Mouse (Mus musculus) intestine, postnatal 0 days (tissue): ENCODE measurements around the gene Vps37c. TPM values are rescaled to one million over a fixed set of nuclear protein-coding genes. Genes with fewer than 3 reads are reported as not detected.

Experiments used
- ATAC-seq: fragments of 200-750 bp; cut with Nextera tagmentation; 2 replicates; pipeline ENCODE4 v1.8.0; 2017; ENCODE audit warnings: mild to moderate bottlenecking, moderate TSS enrichment, moderate library complexity
- H3K27ac ChIP-seq: fragments of 300-500 bp; sonication (generic); 2 replicates; pipeline ENCODE4 v1.5.1; 2014; ENCODE audit warnings: mild to moderate bottlenecking, low read depth, low read length, moderate library complexity
- H3K27me3 ChIP-seq: fragments of 300-500 bp; sonication (generic); replicated peaks from 2 replicates; pipeline ENCODE4 v1.6.1; 2014; ENCODE audit warnings: low read length, mixed read lengths; ENCODE audit not compliant: control insufficient read depth, insufficient read depth
- H3K36me3 ChIP-seq: fragments of 300-500 bp; sonication (generic); 2 replicates; pipeline ENCODE4 v1.6.1; 2014; ENCODE audit warnings: mild to moderate bottlenecking, moderate library complexity; ENCODE audit not compliant: control insufficient read depth, insufficient read depth
- H3K4me1 ChIP-seq: fragments of 300-500 bp; sonication (generic); replicated peaks from 2 replicates; pipeline ENCODE4 v1.6.1; 2014; ENCODE audit warnings: antibody characterized with exemption, low read length, mixed read lengths; ENCODE audit not compliant: control insufficient read depth, insufficient read depth
- H3K4me2 ChIP-seq: fragments of 300-500 bp; sonication (generic); replicated peaks from 2 replicates; pipeline ENCODE4 v1.6.1; 2014; ENCODE audit warnings: low read depth, mild to moderate bottlenecking, moderate library complexity
- H3K4me3 ChIP-seq: fragments of 300-500 bp; sonication (generic); 2 replicates; pipeline ENCODE4 v1.5.1; 2014; ENCODE audit warnings: low read depth, low read length
- H3K9ac ChIP-seq: fragments of 300-500 bp; sonication (generic); 2 replicates; pipeline ENCODE4 v1.6.1; 2014; ENCODE audit warnings: mild to moderate bottlenecking, low read depth, low read length
- H3K9me3 ChIP-seq: fragments of 300-500 bp; sonication (generic); 2 replicates; pipeline ENCODE4 v1.6.1; 2016; ENCODE audit warnings: mixed run types; ENCODE audit not compliant: control insufficient read depth
- CTCF ChIP-seq: sonication (generic); IDR thresholded peaks from 2 replicates; pipeline ENCODE4 v1.5.1; 2016; ENCODE audit warnings: low read depth, mild to moderate bottlenecking, control low read depth, antibody characterized with exemption, moderate library complexity
- WGBS: fragments of 180-500 bp; shearing (Covaris S2); extraction: QIAGEN DNeasy Blood & Tissue Kit; methylation state at CpG from one replicate; pipeline ENCODE4 v1.1.7; 2014; 5-methylcytosine and 5-hydroxymethylcytosine counted together
- polyA plus RNA-seq: library from polyadenylated mRNA; unstranded; fragments of >200 nt; fragmentation: Nextera tagmentation; extraction: Ambion mirVana; gene quantifications from 2 replicates; pipeline ENCODE4 v1.2.1, GENCODE M21; 2015

Vps37c gene
- polyA plus RNA-seq, 1 experiment from 2014 or later = 32.2 TPM

- H3K27me3 ChIP-seq = no peaks in the 10 kb centered on the region
- no peak for TF ChIP-seq CTCF
- H3K36me3 ChIP-seq = no peaks in the 10 kb centered on the region
- H3K27ac ChIP-seq = no peak overlapping the region
- no peak overlapping the region for H3K4me2 ChIP-seq
- WGBS = 91% methylated on average over 7 of the region's 7 CpGs
- ATAC-seq = no peak
- H3K4me1 ChIP-seq = no peaks in the 10 kb centered on the region
- H3K4me3 ChIP-seq = no peak overlapping the region
- no peak overlapping the region for H3K9ac ChIP-seq
- H3K9me3 ChIP-seq = no peaks in the 10 kb centered on the region
These were observed 43.4 kb downstream of the Vps37c start for GRCm38 (mm10) chr19:10731975-10732374.

DNA sequence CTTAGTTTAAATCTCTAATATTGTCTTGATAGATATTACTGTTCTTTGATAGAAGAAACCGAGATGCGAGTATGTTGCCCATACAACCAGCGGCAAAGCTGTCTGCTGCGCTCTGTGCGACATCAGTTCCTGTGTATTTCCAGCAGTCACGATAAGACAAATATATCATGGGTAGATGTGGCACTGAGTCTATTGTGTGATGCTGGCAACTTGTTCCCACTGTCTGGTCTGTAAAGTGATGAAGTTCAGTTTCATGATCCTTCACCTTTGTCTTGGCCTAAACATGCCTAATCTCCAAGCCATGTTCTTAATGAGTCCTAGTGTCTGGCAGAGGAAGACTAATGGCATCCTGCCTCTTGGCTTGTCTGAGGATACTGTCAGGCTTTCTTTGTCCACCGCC is 44.2 kb downstream of the Vps37c start:
- no peak overlapping the region for H3K27ac ChIP-seq
- no peaks in the 10 kb centered on the region for H3K27me3 ChIP-seq
- H3K9ac ChIP-seq = no peak overlapping the region
- TF ChIP-seq CTCF = no peak
- H3K4me2 ChIP-seq = no peak overlapping the region
- no peaks in the 10 kb centered on the region for H3K36me3 ChIP-seq
- ATAC-seq = no peak
- no peaks in the 10 kb centered on the region for H3K9me3 ChIP-seq
- H3K4me3 ChIP-seq = no peak overlapping the region
- no peaks in the 10 kb centered on the region for H3K4me1 ChIP-seq
- 93% methylated on average over 7 of the region's 7 CpGs for WGBS

- 78% methylated on average over 10 of the region's 10 CpGs for whole genome bisulfite sequencing
- ATAC-seq = no peak
- Histone ChIP-seq H3K9me3 (no peaks in the 10 kb centered on the region), H3K27me3 (no peaks in the 10 kb centered on the region), H3K27ac (no peak overlapping the region), H3K4me1 (no peaks in the 10 kb centered on the region), H3K9ac (no peak overlapping the region), H3K4me2 (no peak overlapping the region), H3K4me3 (no peak overlapping the region), H3K36me3 (no peaks in the 10 kb centered on the region)
- TF ChIP-seq CTCF = no peak
These were observed 45.1 kb downstream of the Vps37c start for GRCm38 (mm10) chr19:10733501-10734127.

- Histone ChIP-seq H3K4me1 (no peaks in the 10 kb centered on the region), H3K4me3 (no peak overlapping the region), H3K9ac (no peak overlapping the region), H3K27me3 (no peaks in the 10 kb centered on the region), H3K36me3 (no peaks in the 10 kb centered on the region), H3K27ac (no peak overlapping the region), H3K4me2 (no peak overlapping the region), H3K9me3 (no peaks in the 10 kb centered on the region)
- 80% methylated on average over 7 of the region's 7 CpGs for WGBS
- TF ChIP-seq CTCF = no peak
- ATAC-seq = no peak
These were observed 46.0 kb downstream of the Vps37c start for GRCm38 (mm10) chr19:10734554-10734953.

DNA sequence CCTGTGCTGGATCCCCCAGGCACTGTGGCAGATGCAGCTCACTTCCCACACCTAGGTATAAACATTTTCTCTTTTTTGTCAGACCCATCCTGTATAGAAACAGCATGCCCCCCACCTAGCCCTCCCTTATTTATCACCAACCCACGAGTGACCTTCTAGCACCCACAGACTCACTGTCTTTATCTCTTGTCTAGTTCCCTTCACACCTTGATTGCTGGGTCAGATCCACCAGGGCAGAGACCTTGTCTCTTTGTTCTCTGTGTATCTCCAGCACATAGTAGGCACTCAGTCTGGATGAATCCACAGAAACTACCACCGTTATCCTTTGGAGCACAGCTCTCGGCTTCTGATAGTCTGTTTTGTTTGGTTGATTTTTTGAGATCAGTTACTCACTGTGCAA is 46.5 kb downstream of the Vps37c start:
- H3K9me3 ChIP-seq = no peaks in the 10 kb centered on the region
- no peak for TF ChIP-seq CTCF
- H3K27me3 ChIP-seq = no peaks in the 10 kb centered on the region
- H3K9ac ChIP-seq = no peak overlapping the region
- no peak overlapping the region for H3K27ac ChIP-seq
- H3K36me3 ChIP-seq = no peaks in the 10 kb centered on the region
- H3K4me3 ChIP-seq = no peak overlapping the region
- WGBS = 71% methylated on average over 3 of the region's 3 CpGs
- ATAC-seq = no peak
- no peaks in the 10 kb centered on the region for H3K4me1 ChIP-seq
- no peak overlapping the region for H3K4me2 ChIP-seq

- H3K9ac ChIP-seq = no peak overlapping the region
- WGBS = 88% methylated on average over 7 of the region's 7 CpGs
- H3K36me3 ChIP-seq = no peaks in the 10 kb centered on the region
- no peak for TF ChIP-seq CTCF
- no peak overlapping the region for H3K27ac ChIP-seq
- no peaks in the 10 kb centered on the region for H3K9me3 ChIP-seq
- no peaks in the 10 kb centered on the region for H3K27me3 ChIP-seq
- no peak overlapping the region for H3K4me3 ChIP-seq
- H3K4me1 ChIP-seq = no peaks in the 10 kb centered on the region
- no peak overlapping the region for H3K4me2 ChIP-seq
- no peak for ATAC-seq
These were observed 47.3 kb downstream of the Vps37c start for GRCm38 (mm10) chr19:10735861-10736260.

DNA sequence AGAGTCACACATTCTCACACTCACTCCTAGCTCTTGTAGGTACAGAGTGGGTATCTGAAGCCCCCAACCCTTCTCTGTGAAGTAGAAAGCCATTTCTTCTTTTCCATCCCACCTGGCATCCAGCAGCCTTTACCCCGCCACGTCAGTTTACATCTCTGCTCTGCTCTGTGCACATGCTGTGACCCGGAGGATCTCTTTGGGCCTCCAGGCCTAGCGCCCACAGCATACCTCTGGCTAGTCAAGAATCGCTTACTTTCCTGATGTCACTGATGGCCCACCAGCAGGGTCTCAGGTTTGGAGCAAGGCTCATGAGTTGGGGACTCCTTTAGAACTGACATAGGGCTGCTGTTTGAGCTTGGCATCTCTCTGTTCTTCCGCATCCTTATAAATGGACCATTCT is 49.5 kb downstream of the Vps37c start:
- 88% methylated on average over 6 of the region's 6 CpGs for WGBS
- no peak overlapping the region for H3K27ac ChIP-seq
- no peak overlapping the region for H3K9ac ChIP-seq
- H3K4me1 ChIP-seq = no peaks in the 10 kb centered on the region
- no peak overlapping the region for H3K4me2 ChIP-seq
- no peak overlapping the region for H3K4me3 ChIP-seq
- TF ChIP-seq CTCF = no peak
- no peaks in the 10 kb centered on the region for H3K9me3 ChIP-seq
- no peaks in the 10 kb centered on the region for H3K36me3 ChIP-seq
- ATAC-seq = no peak
- no peaks in the 10 kb centered on the region for H3K27me3 ChIP-seq
